In the genomic region with DNA sequence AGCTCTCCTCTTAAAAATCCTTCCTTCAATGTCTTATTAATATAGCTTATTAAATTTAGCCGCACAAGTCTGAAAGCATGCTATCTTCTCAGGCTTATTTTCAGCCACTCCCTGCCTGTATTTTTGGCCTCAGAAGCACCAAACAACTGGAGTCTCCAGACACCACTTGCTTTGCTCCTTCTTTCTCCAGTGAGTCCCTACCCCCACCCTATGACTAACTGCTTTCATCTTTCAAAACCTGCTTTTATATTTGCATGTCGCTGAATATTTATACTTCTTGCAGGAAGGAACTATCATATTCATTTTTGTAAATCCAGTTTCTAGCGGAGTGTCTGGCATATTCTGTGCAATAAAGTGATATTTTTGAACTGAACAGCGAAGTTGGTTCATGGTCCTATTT, we compare ENCODE assay signal across 33 mouse cellular contexts. TPM values are rescaled to one million over a fixed set of nuclear protein-coding genes. Genes with fewer than 3 reads are reported as not detected.
DNase-seq lines count a peak whose midpoint lies in the region; ATAC-seq and TF ChIP-seq lines count a peak whose summit lies in the region.
"Had no signal": no experiment of that assay in that cellular context is flagged by ENCODE, and none has a peak within 500 bp of the region (broad histone marks: within the 10 kb centered on the region; RNA-seq: fewer than 3 reads in every experiment).

No protein-coding gene starts in this region.

- no peak for DNase-seq in frontal cortex, postnatal 14 days (ENCODE audit: low spot score in 2 of 2)
- no peak for DNase-seq in layer of hippocampus, adult 2 months (ENCODE audit: low spot score in 2 of 2)
- DNase-seq in layer of hippocampus, postnatal 25 days (ENCODE audit: extremely low spot score in 1 of 2, low spot score in 1 of 2) = no peak
- DNase-seq in testis, postnatal 10 days (ENCODE audit: low spot score) = no peak
- peak; percentile 68 for DNase-seq in telencephalon, adult 2 months (ENCODE audit: low read depth, low spot score)
- no peak for DNase-seq in heart, postnatal 14 days
- DNase-seq: adrenal gland, adult 2 months; adrenal gland, postnatal 14 days; B cell, adult 2 months; cerebellum, adult 11-12 months; cerebellum, adult 8-10 months; cerebellum, postnatal 10 days; cerebellum, postnatal 36 days; embryo, embryonic 11 days; gastrocnemius, postnatal 10 days; gastrocnemius, postnatal 36 days; heart, adult 11 months; heart, postnatal 10 days; heart, postnatal 4 days had no signal

- no peaks in the 10 kb centered on the region for H3K4me1 ChIP-seq in testis, adult 2 months (ENCODE audit: control insufficient read depth, insufficient read depth, low read length)
- H3K4me1 ChIP-seq: embryonic facial prominence, embryonic 10.5 days; embryonic facial prominence, embryonic 13.5 days; heart, embryonic 15.5 days had no signal

- H3K4me3 ChIP-seq in layer of hippocampus, adult 2 months = no peak overlapping the region
- H3K4me3 ChIP-seq in testis, adult 2 months (ENCODE audit: control insufficient read depth, low read depth, low read length) = peak overlapping the region; percentile 36; the same call in 1 of the 2 replicates
- H3K4me3 ChIP-seq: embryonic facial prominence, embryonic 10.5 days; embryonic facial prominence, embryonic 13.5 days; erythroblast, embryonic 14.5 days; forebrain, embryonic 12.5 days; heart, embryonic 12.5 days; heart, embryonic 15.5 days had no signal

- TF ChIP-seq POLR2A in testis, adult 2 months (IDR thresholded peaks at IDR 0.05; ENCODE audit: control insufficient read depth, low read depth, low read length) = no peak

- peak overlapping the region; percentile 6; the same call in 1 of the 2 replicates for H3K27ac ChIP-seq in layer of hippocampus, adult 2 months
- H3K27ac ChIP-seq in testis, adult 2 months (ENCODE audit: control insufficient read depth, insufficient read depth, low read depth, low read length) = no peak overlapping the region
- H3K27ac ChIP-seq: embryonic facial prominence, embryonic 10.5 days; embryonic facial prominence, embryonic 13.5 days; forebrain, embryonic 12.5 days; heart, embryonic 15.5 days; hindbrain, embryonic 14.5 days; hindbrain, postnatal 0 days had no signal

- peak; percentile 93 for ATAC-seq in frontal cortex, adult (ENCODE audit: low TSS enrichment)
- ATAC-seq: forebrain, embryonic 16.5 days; hindbrain, postnatal 0 days; inflammation-experienced regulatory T-cells, adult 6 months; intestine, embryonic 16.5 days had no signal

- TF ChIP-seq CTCF in layer of hippocampus, adult 2 months (conservative IDR thresholded peaks at IDR 0.05) = no peak
- TF ChIP-seq CTCF in testis, adult 2 months (IDR thresholded peaks at IDR 0.05; ENCODE audit: control insufficient read depth, insufficient read depth, insufficient replicate concordance, low read depth, low read length) = no peak

- no peaks in the 10 kb centered on the region for H3K36me3 ChIP-seq in testis, adult 2 months (ENCODE audit: control insufficient read depth, insufficient read depth, low read length)
- H3K36me3 ChIP-seq: embryonic facial prominence, embryonic 10.5 days; embryonic facial prominence, embryonic 13.5 days; heart, embryonic 12.5 days; heart, embryonic 15.5 days had no signal

- intact Hi-C loops in heart, postnatal 14 days (cut with DNase I) = no loop called here

- H3K27me3 ChIP-seq in testis, adult 2 months (ENCODE audit: control insufficient read depth, insufficient read depth, low read length) = no peaks in the 10 kb centered on the region
- H3K27me3 ChIP-seq: embryonic facial prominence, embryonic 13.5 days; forebrain, embryonic 12.5 days; heart, embryonic 12.5 days; heart, embryonic 15.5 days had no signal

RNA-seq across cellular contexts. Expression of gene Map2, which starts 21.6 kb away (rescaled TPM):
- 1,000 to 10,000 TPM; 1,082 to 1,114 TPM for total RNA-seq in layer of hippocampus, adult 2 months (2021)
- 1,000 to 10,000 TPM in 1 of 2 experiments, 100 to 1,000 TPM in 1; 974 to 1,066 TPM for total RNA-seq in layer of hippocampus, postnatal 25 days (2021)
- polyA plus RNA-seq in testis, adult 2 months (2012; rRNA removed) = 80.4 and 89.4 TPM in 2 replicates
- 1 to 10 TPM; 3.5 to 4.2 TPM for total RNA-seq in heart, postnatal 14 days (2021)
- total RNA-seq: MEL had no signal
- polyA plus RNA-seq: erythroblast, embryonic 14.5 days had no signal

Comparison
In these comparisons a context has a peak if more than half of its experiments do, and no peak if none do; other contexts are left out.
1. RNA of gene Map2, which starts 21.6 kb away (total RNA-seq): 1,082 to 1,114 TPM in layer of hippocampus, adult 2 months and 974 to 1,066 TPM in layer of hippocampus, postnatal 25 days; 3.5 to 4.2 TPM in heart, postnatal 14 days; every median in the first group is over 100 times any median in the second.